Mouse (Mus musculus): ENCODE measurements around the gene 9930111J21Rik1. TPM values are rescaled to one million over a fixed set of nuclear protein-coding genes. Genes with fewer than 3 reads are reported as not detected.
"Not testable (repeated sequence)": the region's sequence is repeated elsewhere in the genome, so short reads cannot be mapped to it uniquely, and the experiment has no call there.

Gene 9930111J21Rik1
- polyA plus RNA-seq, 1 experiment from 2014 or later: 0.54 TPM

DNA sequence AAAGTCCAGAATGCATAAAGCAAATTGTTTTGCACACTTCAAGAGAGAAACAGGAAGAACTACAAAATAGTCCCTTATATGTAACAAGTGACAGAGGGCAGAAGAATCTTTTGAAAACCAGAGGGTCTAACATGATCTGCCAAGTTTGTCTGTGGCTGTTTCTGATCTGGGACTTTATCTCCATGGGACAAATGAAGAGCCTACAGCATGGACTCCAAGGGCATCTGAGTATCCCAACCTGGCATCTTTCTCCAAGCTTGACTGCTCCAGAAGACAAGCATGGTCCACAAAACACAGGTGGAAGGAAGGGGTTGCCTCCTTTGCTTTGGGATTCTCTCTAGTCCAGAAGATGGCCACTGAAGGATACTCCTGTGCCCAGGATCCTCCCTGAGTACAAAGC lies 52.8 kb downstream of the 9930111J21Rik1 start:
- H3K4me1 ChIP-seq (ENCODE audit: insufficient read depth, low read length); H3K9ac ChIP-seq (replicated peaks; ENCODE audit: low read length); H3K9me3 ChIP-seq (ENCODE audit: low read length); H3K4me2 ChIP-seq (replicated peaks; ENCODE audit: low read depth, low read length); H3K36me3 ChIP-seq (ENCODE audit: insufficient read depth, low read length); H3K27me3 ChIP-seq (ENCODE audit: insufficient read depth, low read length); ATAC-seq (ENCODE audit: low FRiP score, low TSS enrichment); H3K4me3 ChIP-seq (ENCODE audit: low read length); H3K27ac ChIP-seq (ENCODE audit: low read length): not testable (repeated sequence)

DNA sequence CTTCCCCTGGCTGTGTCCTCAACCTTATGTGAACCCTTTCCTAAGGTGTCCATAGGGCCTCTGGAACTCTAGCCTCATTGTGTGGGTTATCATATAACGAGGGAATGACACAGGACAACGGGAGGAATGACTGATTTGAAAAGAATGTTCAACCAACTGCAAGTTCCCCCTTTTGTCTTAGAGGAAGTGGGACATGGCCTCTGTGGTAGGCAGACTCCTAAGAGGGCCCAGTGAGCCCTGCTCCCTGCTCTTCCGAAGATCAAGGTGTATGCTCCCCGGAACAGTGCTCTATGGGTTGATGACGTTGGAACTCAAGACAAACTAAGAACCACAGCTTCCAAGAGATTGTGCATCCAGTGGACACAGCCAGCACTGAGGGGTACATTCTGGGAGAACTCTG lies 55.4 kb downstream of the 9930111J21Rik1 start:
- not testable (repeated sequence) for H3K4me2 ChIP-seq (replicated peaks; ENCODE audit: low read depth, low read length); H3K27ac ChIP-seq (ENCODE audit: low read length); H3K4me1 ChIP-seq (ENCODE audit: insufficient read depth, low read length); H3K9me3 ChIP-seq (ENCODE audit: low read length); H3K9ac ChIP-seq (replicated peaks; ENCODE audit: low read length); H3K27me3 ChIP-seq (ENCODE audit: insufficient read depth, low read length); H3K36me3 ChIP-seq (ENCODE audit: insufficient read depth, low read length); ATAC-seq (ENCODE audit: low FRiP score, low TSS enrichment); H3K4me3 ChIP-seq (ENCODE audit: low read length)
- 85% methylated on average over 4 of the region's 5 CpGs for WGBS

DNA sequence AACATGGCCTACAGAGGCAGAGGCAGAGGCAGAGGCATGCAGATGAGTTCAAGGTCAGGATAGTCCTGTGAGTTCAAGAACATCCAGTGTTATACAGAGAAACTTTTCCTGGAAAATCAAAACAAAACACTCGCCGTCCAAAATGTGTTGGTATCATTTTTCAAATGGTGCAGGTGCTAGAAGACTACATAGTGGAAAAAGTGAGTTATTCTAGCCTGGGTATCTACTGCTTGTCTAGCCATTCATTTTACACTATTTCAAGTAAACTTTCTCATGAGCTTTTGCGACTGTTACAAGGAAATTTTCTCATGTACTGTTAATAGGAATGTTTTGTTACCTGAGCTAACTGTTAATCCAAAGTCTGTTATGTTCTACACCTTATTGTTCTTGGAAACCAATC lies 60.8 kb downstream of the 9930111J21Rik1 start:
- Histone ChIP-seq H3K27ac (ENCODE audit: low read length) (no peak overlapping the region), H3K36me3 (ENCODE audit: insufficient read depth, low read length) (no peaks in the 10 kb centered on the region), H3K27me3 (ENCODE audit: insufficient read depth, low read length) (no peaks in the 10 kb centered on the region), H3K4me3 (ENCODE audit: low read length) (no peak overlapping the region), H3K4me1 (ENCODE audit: insufficient read depth, low read length) (no peaks in the 10 kb centered on the region), H3K4me2 (replicated peaks; ENCODE audit: low read depth, low read length) (no peak overlapping the region), H3K9ac (replicated peaks; ENCODE audit: low read length) (no peak overlapping the region), H3K9me3 (ENCODE audit: low read length) (no peaks in the 10 kb centered on the region)
- WGBS: 75% methylated on average over 3 of the region's 3 CpGs
- no peak for ATAC-seq (ENCODE audit: low FRiP score, low TSS enrichment)

DNA sequence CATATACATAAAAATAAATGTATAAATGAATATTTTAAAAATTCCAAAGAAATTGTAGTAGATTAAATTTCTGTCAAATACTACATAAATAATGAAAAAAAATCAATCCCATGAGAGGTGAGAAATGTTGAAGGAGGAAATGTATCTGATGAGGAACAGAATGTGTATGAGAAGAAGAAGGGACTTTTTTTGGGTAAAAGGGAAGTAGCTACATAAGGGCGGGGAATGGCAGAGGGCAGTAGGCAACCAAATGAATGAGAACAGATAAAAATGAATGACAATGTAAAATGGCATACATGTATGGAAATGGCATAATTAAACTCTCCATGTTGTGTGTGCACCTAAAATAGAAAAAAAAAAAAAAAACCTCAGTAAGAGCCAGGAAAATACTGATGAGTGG lies 65.6 kb downstream of the 9930111J21Rik1 start:
- Histone ChIP-seq H3K4me1 (ENCODE audit: insufficient read depth, low read length) (no peaks in the 10 kb centered on the region), H3K9ac (replicated peaks; ENCODE audit: low read length) (no peak overlapping the region), H3K4me2 (replicated peaks; ENCODE audit: low read depth, low read length) (no peak overlapping the region), H3K36me3 (ENCODE audit: insufficient read depth, low read length) (no peaks in the 10 kb centered on the region), H3K27ac (ENCODE audit: low read length) (no peak overlapping the region), H3K9me3 (ENCODE audit: low read length) (no peaks in the 10 kb centered on the region), H3K4me3 (ENCODE audit: low read length) (no peak overlapping the region), H3K27me3 (ENCODE audit: insufficient read depth, low read length) (no peaks in the 10 kb centered on the region)
- ATAC-seq (ENCODE audit: low FRiP score, low TSS enrichment): no peak
- WGBS: 87% methylated on average over 1 of the region's 1 CpGs

DNA sequence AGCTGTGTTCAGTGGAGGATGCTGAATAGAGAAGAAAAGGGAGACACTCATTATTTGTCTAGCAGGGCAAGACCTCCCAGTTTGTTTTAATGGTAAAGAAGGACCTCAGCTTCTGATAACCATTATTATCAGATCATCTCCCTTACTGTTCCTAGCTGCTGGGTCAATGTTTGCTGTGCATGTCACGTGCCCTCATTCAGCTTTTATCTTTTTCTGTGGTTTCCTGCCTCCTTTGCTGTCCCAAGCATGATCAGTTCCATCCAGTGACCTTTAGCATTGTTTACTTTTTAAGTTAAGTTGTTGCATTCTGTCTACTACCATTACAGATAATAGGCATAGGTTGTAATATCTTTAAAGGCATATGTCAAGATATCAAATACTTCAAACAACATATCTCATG lies 70.7 kb downstream of the 9930111J21Rik1 start:
- Histone ChIP-seq H3K4me2 (replicated peaks; ENCODE audit: low read depth, low read length) (no peak overlapping the region), H3K4me3 (ENCODE audit: low read length) (no peak overlapping the region), H3K9me3 (ENCODE audit: low read length) (no peaks in the 10 kb centered on the region), H3K27me3 (ENCODE audit: insufficient read depth, low read length) (no peaks in the 10 kb centered on the region), H3K9ac (replicated peaks; ENCODE audit: low read length) (no peak overlapping the region), H3K27ac (ENCODE audit: low read length) (no peak overlapping the region), H3K36me3 (ENCODE audit: insufficient read depth, low read length) (no peaks in the 10 kb centered on the region), H3K4me1 (ENCODE audit: insufficient read depth, low read length) (no peaks in the 10 kb centered on the region)
- 77% methylated on average over 1 of the region's 1 CpGs for WGBS
- no peak for ATAC-seq (ENCODE audit: low FRiP score, low TSS enrichment)

DNA sequence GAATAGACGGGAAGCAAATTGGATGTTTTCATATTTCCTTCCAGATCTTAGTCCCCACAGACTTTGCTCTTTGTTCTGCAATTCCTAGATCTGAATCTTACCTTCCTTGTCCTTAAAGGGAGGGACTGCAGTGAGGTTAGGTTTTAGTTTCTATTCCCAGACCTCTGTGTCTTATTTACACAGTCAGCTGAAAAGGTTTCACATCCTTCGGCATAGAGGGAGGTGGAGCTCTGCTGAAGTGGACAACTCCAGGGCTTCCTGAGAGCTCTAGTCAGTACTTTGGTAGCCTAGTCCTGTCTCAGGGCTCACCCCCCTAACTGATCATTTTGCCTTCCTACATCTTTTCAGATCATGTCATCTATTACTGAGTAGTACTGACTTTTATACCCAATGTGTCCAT lies 77.2 kb downstream of the 9930111J21Rik1 start, which contains the start of gene Gm5431:
Gene Gm5431 (minus strand): TSS at position 194 of the 400 bp plus-strand sequence.
- Histone ChIP-seq H3K4me3 (ENCODE audit: low read length) (no peak within 1 kb of the TSS), H3K4me1 (ENCODE audit: insufficient read depth, low read length) (no peaks in the 10 kb centered on the region), H3K9me3 (ENCODE audit: low read length) (no peaks in the 10 kb centered on the region), H3K36me3 (ENCODE audit: insufficient read depth, low read length) (no peaks in the 10 kb centered on the region), H3K27ac (ENCODE audit: low read length) (no peak within 1 kb of the TSS), H3K9ac (replicated peaks; ENCODE audit: low read length) (no peak within 1 kb of the TSS), H3K4me2 (replicated peaks; ENCODE audit: low read depth, low read length) (no peak within 1 kb of the TSS), H3K27me3 (ENCODE audit: insufficient read depth, low read length) (no peaks in the 10 kb centered on the region)
- no peak for ATAC-seq (ENCODE audit: low FRiP score, low TSS enrichment)
- WGBS: 62% methylated on average over 2 of the region's 2 CpGs

DNA sequence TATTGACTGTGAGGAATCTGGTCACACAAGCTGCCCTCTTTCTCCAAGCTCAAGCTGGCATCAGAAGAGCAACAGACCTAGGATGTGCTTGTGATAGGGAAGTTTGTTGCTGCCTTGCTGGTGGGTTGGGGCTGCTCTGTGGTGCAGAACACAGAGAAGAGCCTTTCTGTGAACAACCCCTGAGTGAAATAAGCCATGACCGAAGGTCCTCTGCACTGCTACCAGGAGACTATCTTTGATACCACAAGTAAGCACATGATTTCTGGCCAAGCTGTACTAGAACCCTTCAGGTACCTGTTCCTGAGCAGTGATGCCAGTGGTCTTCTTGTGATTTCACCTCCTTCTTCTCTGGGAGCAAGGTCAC lies 77.6 kb downstream of the 9930111J21Rik1 start:
- H3K27ac ChIP-seq (ENCODE audit: low read length); H3K9ac ChIP-seq (replicated peaks; ENCODE audit: low read length); H3K36me3 ChIP-seq (ENCODE audit: insufficient read depth, low read length); H3K9me3 ChIP-seq (ENCODE audit: low read length); H3K4me3 ChIP-seq (ENCODE audit: low read length); ATAC-seq (ENCODE audit: low FRiP score, low TSS enrichment); H3K27me3 ChIP-seq (ENCODE audit: insufficient read depth, low read length); H3K4me1 ChIP-seq (ENCODE audit: insufficient read depth, low read length); H3K4me2 ChIP-seq (replicated peaks; ENCODE audit: low read depth, low read length): not testable (repeated sequence)
- 88% methylated on average over 1 of the region's 1 CpGs for WGBS

DNA sequence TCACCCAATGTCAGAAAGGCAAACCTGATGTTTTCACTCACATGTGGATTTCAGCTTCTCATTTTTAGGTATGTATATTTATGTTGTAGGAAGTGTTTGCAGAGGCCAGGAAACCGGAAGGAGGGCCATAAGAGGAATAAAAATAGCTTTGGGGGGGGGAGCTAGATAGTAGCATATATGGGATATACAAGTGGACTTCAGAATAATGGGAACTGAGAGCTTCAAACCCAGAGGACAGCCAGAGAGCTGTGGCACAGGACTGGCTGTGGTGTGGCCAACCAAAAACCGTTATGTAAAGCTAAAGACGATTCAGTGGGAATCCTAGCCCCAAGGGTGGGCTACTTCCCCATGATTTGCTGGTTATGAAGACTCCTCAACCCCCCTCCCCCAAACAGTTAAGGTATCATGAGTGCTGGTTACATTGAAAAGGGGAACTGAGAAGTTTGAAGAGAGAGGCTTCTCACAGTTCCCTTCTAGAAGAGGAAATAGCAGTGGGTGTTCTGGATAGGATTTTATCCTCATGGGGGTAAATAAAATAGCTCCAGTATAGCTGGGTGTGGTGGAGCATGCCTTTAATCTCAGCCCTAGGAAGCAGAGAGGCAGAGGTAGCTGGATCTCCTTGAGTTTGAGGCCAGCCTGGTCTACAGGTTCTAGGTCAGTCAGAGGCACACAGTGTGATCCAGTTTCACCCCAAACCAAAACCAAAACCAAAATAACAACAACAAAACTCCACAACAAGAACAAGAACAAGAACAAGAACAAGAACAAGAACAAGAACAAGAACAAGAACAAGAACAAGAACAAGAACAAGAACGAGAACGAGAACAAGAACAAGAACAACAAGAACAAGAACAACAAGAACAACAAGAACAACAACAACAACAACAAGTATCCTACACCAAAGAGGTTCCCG lies 78.3 kb downstream of the 9930111J21Rik1 start:
- not testable (repeated sequence) for H3K27me3 ChIP-seq (ENCODE audit: insufficient read depth, low read length); H3K9ac ChIP-seq (replicated peaks; ENCODE audit: low read length); H3K4me2 ChIP-seq (replicated peaks; ENCODE audit: low read depth, low read length); ATAC-seq (ENCODE audit: low FRiP score, low TSS enrichment); H3K36me3 ChIP-seq (ENCODE audit: insufficient read depth, low read length); H3K4me1 ChIP-seq (ENCODE audit: insufficient read depth, low read length); H3K4me3 ChIP-seq (ENCODE audit: low read length); H3K27ac ChIP-seq (ENCODE audit: low read length); H3K9me3 ChIP-seq (ENCODE audit: low read length)
- WGBS: 80% methylated on average over 6 of the region's 6 CpGs

DNA sequence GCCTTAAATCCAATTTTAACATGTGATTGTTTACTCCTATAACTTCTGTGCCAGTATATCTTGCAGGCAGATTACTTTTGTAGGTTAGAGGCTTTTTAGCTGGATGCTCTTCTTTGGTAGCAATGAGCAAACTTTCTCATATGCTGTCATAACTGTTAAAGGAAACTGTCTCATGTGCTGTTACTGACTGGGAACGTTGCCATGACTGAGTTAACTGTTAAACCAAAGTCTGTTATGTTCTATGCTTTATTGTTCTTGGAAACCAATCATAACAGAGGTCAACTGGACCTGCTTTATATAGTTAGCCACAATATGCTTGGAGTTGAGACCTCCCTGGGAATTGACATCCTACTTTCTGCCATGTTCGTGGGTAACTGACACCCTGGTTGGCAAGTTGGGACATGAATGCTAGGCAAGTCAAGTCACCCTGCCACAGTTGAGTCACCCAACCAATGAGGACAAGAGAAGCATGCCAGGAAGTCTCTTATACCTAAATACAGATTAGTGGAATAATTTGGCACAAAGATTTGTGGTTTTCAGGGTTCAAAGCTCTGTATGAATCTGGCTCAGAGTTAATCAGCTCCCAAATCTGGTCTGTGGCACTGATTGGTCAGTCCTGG lies 80.3 kb downstream of the 9930111J21Rik1 start:
- no peak for ATAC-seq (ENCODE audit: low FRiP score, low TSS enrichment)
- H3K9ac ChIP-seq (replicated peaks; ENCODE audit: low read length): no peak overlapping the region
- no peak overlapping the region for H3K27ac ChIP-seq (ENCODE audit: low read length)
- H3K9me3 ChIP-seq (ENCODE audit: low read length): no peaks in the 10 kb centered on the region
- H3K4me2 ChIP-seq (replicated peaks; ENCODE audit: low read depth, low read length): no peak overlapping the region
- no peaks in the 10 kb centered on the region for H3K4me1 ChIP-seq (ENCODE audit: insufficient read depth, low read length)
- H3K4me3 ChIP-seq (ENCODE audit: low read length): no peak overlapping the region
- WGBS: 69% methylated on average over 2 of the region's 2 CpGs
- no peaks in the 10 kb centered on the region for H3K27me3 ChIP-seq (ENCODE audit: insufficient read depth, low read length)
- H3K36me3 ChIP-seq (ENCODE audit: insufficient read depth, low read length): no peaks in the 10 kb centered on the region

Measured in kidney, embryonic 16.5 days (tissue).